Mouse (Mus musculus): ENCODE measurements around the gene Abl1.

- TF ChIP-seq CTCF (IDR thresholded peaks at IDR 0.05; ENCODE audit: borderline replicate concordance, extremely low read depth, insufficient read depth, insufficient read length) (no peak), POLR2A (IDR thresholded peaks at IDR 0.05; ENCODE audit: borderline replicate concordance, extremely low read depth, insufficient read depth, insufficient read length, poor library complexity, severe bottlenecking) (no peak)
Measured at GRCm38 (mm10) chr2:31850141-31850540, 162.0 kb downstream of the Abl1 start.

Data from brain, embryonic 14.5 days (tissue).